Mouse (Mus musculus) forebrain, embryonic 16.5 days (tissue): Measurements from ENCODE around the gene Fate1. TPM values are rescaled to one million over a fixed set of nuclear protein-coding genes. Genes with fewer than 3 reads are reported as not detected.

Experiments
- ATAC-seq: fragments of 200-750 bp; cut with Nextera tagmentation; 2 replicates; pipeline ENCODE4 v1.8.0; 2017; ENCODE audit warnings: mild to moderate bottlenecking, moderate library complexity
- H3K27ac ChIP-seq: fragments of 300-500 bp; sonication (generic); 2 replicates; pipeline ENCODE4 v1.5.1; 2014; ENCODE audit warnings: low read length, control low read depth
- H3K27me3 ChIP-seq: fragments of 300-500 bp; sonication (generic); replicated peaks from 2 replicates; pipeline ENCODE4 v1.6.1; 2014; ENCODE audit warnings: low read length; ENCODE audit not compliant: control insufficient read depth, insufficient read depth
- H3K36me3 ChIP-seq: fragments of 300-500 bp; sonication (generic); 2 replicates; pipeline ENCODE4 v1.6.1; 2014; ENCODE audit not compliant: control insufficient read depth, insufficient read depth
- H3K4me1 ChIP-seq: fragments of 300-500 bp; sonication (generic); replicated peaks from 2 replicates; pipeline ENCODE4 v1.6.1; 2014; ENCODE audit warnings: low read length; ENCODE audit not compliant: control insufficient read depth, insufficient read depth
- H3K4me2 ChIP-seq: fragments of 300-500 bp; sonication (generic); 2 replicates; pipeline ENCODE4 v1.6.1; 2014; ENCODE audit warnings: mild to moderate bottlenecking, low read length, control low read depth
- H3K4me3 ChIP-seq: fragments of 300-500 bp; sonication (generic); replicated peaks from 2 replicates; pipeline ENCODE4 v1.5.1; 2014; ENCODE audit warnings: mild to moderate bottlenecking, low read length, control low read depth
- H3K9ac ChIP-seq: fragments of 300-500 bp; sonication (generic); replicated peaks from 2 replicates; pipeline ENCODE4 v1.6.1; 2014; ENCODE audit warnings: low read depth, low read length, control low read depth
- H3K9me3 ChIP-seq: fragments of 300-500 bp; sonication (generic); 2 replicates; pipeline ENCODE4 v1.6.1; 2016; ENCODE audit warnings: low read length; ENCODE audit not compliant: control insufficient read depth
- WGBS: fragments of 180-500 bp; shearing (Covaris S2); extraction: QIAGEN DNeasy Blood & Tissue Kit; methylation state at CpG from one replicate; pipeline ENCODE4 v1.1.7; 2014; 5-methylcytosine and 5-hydroxymethylcytosine counted together
- polyA plus RNA-seq: library from polyadenylated mRNA; unstranded; fragments of >200 nt; fragmentation: Nextera tagmentation; extraction: Ambion mirVana; gene quantifications from 2 replicates; pipeline ENCODE4 v1.2.1, GENCODE M21; 2015

Gene Fate1
- polyA plus RNA-seq, 1 experiment from 2014 or later, result not detected

- no peak for ATAC-seq
- Histone ChIP-seq H3K36me3 (no peaks in the 10 kb centered on the region), H3K4me3 (no peak overlapping the region), H3K27me3 (no peaks in the 10 kb centered on the region), H3K9ac (no peak overlapping the region), H3K4me1 (no peaks in the 10 kb centered on the region), H3K9me3 (no peaks in the 10 kb centered on the region), H3K27ac (no peak overlapping the region), H3K4me2 (no peak overlapping the region)
- WGBS, result 76% methylated on average over 3 of the region's 3 CpGs
Observed at GRCm38 (mm10) chrX:71980443-71980842, 7.7 kb downstream of the Fate1 start.

- ATAC-seq, result no peak
- 80% methylated on average over 2 of the region's 2 CpGs for WGBS
Observed at GRCm38 (mm10) chrX:71981322-71981721, 8.5 kb downstream of the Fate1 start.

GRCm38 (mm10) chrX:71983205-71983604 lies 10.4 kb downstream of the Fate1 start:
- H3K36me3 ChIP-seq, result no peaks in the 10 kb centered on the region
- H3K9ac ChIP-seq, result no peak overlapping the region
- H3K4me3 ChIP-seq, result no peak overlapping the region
- WGBS, result 72% methylated on average over 2 of the region's 2 CpGs
- ATAC-seq, result no peak
- H3K27ac ChIP-seq, result no peak overlapping the region
- H3K4me1 ChIP-seq, result no peaks in the 10 kb centered on the region
- no peaks in the 10 kb centered on the region for H3K9me3 ChIP-seq
- no peaks in the 10 kb centered on the region for H3K27me3 ChIP-seq
- no peak overlapping the region for H3K4me2 ChIP-seq

More at GRCm38 (mm10) chrX:71981322-71981721, 8.5 kb downstream of the Fate1 start:
- no peaks in the 10 kb centered on the region for H3K9me3 ChIP-seq
- H3K27me3 ChIP-seq, result no peaks in the 10 kb centered on the region
- H3K4me2 ChIP-seq, result no peak overlapping the region
- H3K27ac ChIP-seq, result no peak overlapping the region
- H3K36me3 ChIP-seq, result no peaks in the 10 kb centered on the region
- no peak overlapping the region for H3K9ac ChIP-seq
- H3K4me1 ChIP-seq, result no peaks in the 10 kb centered on the region
- H3K4me3 ChIP-seq, result no peak overlapping the region

GRCm38 (mm10) chrX:71983775-71984174 lies 11.0 kb downstream of the Fate1 start:
- Histone ChIP-seq H3K4me1 (no peaks in the 10 kb centered on the region), H3K27ac (no peak overlapping the region), H3K36me3 (no peaks in the 10 kb centered on the region), H3K9ac (no peak overlapping the region), H3K4me2 (no peak overlapping the region), H3K4me3 (no peak overlapping the region), H3K27me3 (no peaks in the 10 kb centered on the region), H3K9me3 (no peaks in the 10 kb centered on the region)
- no peak for ATAC-seq
- WGBS, result 87% methylated on average over 1 of the region's 1 CpGs

- Histone ChIP-seq H3K27ac (no peak within 1 kb of the TSS), H3K36me3 (no peaks in the 10 kb centered on the region), H3K27me3 (no peaks in the 10 kb centered on the region), H3K4me2 (no peak within 1 kb of the TSS), H3K4me3 (no peak within 1 kb of the TSS), H3K4me1 (no peaks in the 10 kb centered on the region), H3K9ac (no peak within 1 kb of the TSS), H3K9me3 (no peaks in the 10 kb centered on the region)
- 81% methylated on average over 3 of the region's 3 CpGs for WGBS
- no peak for ATAC-seq
Observed at GRCm38 (mm10) chrX:71991549-71991948, 18.8 kb downstream of the Fate1 start, which contains the start of gene Cnga2. Cnga2 (plus strand) TSS chrX:71991849.

- Histone ChIP-seq H3K4me1 (no peaks in the 10 kb centered on the region), H3K9me3 (no peaks in the 10 kb centered on the region), H3K4me2 (no peak overlapping the region), H3K27ac (no peak overlapping the region), H3K36me3 (no peaks in the 10 kb centered on the region), H3K27me3 (no peaks in the 10 kb centered on the region), H3K9ac (no peak overlapping the region), H3K4me3 (no peak overlapping the region)
- ATAC-seq, result no peak
- 52% methylated on average over 1 of the region's 1 CpGs for WGBS
Observed at GRCm38 (mm10) chrX:71995972-71996371, 23.2 kb downstream of the Fate1 start.

- Histone ChIP-seq H3K4me2 (no peak overlapping the region), H3K27me3 (no peaks in the 10 kb centered on the region), H3K27ac (no peak overlapping the region), H3K36me3 (no peaks in the 10 kb centered on the region), H3K4me3 (no peak overlapping the region), H3K4me1 (no peaks in the 10 kb centered on the region), H3K9me3 (no peaks in the 10 kb centered on the region), H3K9ac (no peak overlapping the region)
- no peak for ATAC-seq
Observed at GRCm38 (mm10) chrX:72009930-72010329, 37.1 kb downstream of the Fate1 start.

- no peaks in the 10 kb centered on the region for H3K27me3 ChIP-seq
- no peak overlapping the region for H3K27ac ChIP-seq
- 61% methylated on average over 9 of the region's 9 CpGs for WGBS
- H3K36me3 ChIP-seq, result no peaks in the 10 kb centered on the region
- ATAC-seq, result no peak
- H3K4me2 ChIP-seq, result no peak overlapping the region
- no peak overlapping the region for H3K9ac ChIP-seq
- H3K4me3 ChIP-seq, result no peak overlapping the region
- no peaks in the 10 kb centered on the region for H3K9me3 ChIP-seq
- no peaks in the 10 kb centered on the region for H3K4me1 ChIP-seq
Observed at GRCm38 (mm10) chrX:72012236-72012635, 39.5 kb downstream of the Fate1 start.

- no peak for ATAC-seq
- Histone ChIP-seq H3K4me1 (no peaks in the 10 kb centered on the region), H3K9me3 (no peaks in the 10 kb centered on the region), H3K27me3 (no peaks in the 10 kb centered on the region), H3K4me3 (no peak overlapping the region), H3K27ac (no peak overlapping the region), H3K4me2 (no peak overlapping the region), H3K36me3 (no peaks in the 10 kb centered on the region), H3K9ac (no peak overlapping the region)
- 32% methylated on average over 3 of the region's 3 CpGs for WGBS
Observed at GRCm38 (mm10) chrX:72012804-72013203, 40.0 kb downstream of the Fate1 start.

- Histone ChIP-seq H3K27me3 (no peaks in the 10 kb centered on the region), H3K4me1 (no peaks in the 10 kb centered on the region), H3K4me3 (no peak overlapping the region), H3K4me2 (no peak overlapping the region), H3K27ac (no peak overlapping the region), H3K9me3 (no peaks in the 10 kb centered on the region), H3K36me3 (no peaks in the 10 kb centered on the region), H3K9ac (no peak overlapping the region)
- WGBS, result 89% methylated on average over 1 of the region's 1 CpGs
- no peak for ATAC-seq
Observed at GRCm38 (mm10) chrX:72022241-72022640, 49.5 kb downstream of the Fate1 start.
